Mouse (Mus musculus) bone marrow, adult 2 months (tissue): ENCODE data around the gene Fbxw11.

Experiments used
- CTCF ChIP-seq: fragments of 200-500 bp; IDR thresholded peaks from 2 replicates; pipeline ENCODE4 v1.5.1; 2011; ENCODE audit warnings: low read length, control low read depth; ENCODE audit not compliant: control insufficient read depth, insufficient read depth
- POLR2A ChIP-seq: fragments of 200-500 bp; IDR thresholded peaks from 2 replicates; pipeline ENCODE4 v1.6.1; 2011; ENCODE audit warnings: low read depth, mild to moderate bottlenecking, control low read depth, low read length, borderline replicate concordance; ENCODE audit not compliant: control insufficient read depth

DNA sequence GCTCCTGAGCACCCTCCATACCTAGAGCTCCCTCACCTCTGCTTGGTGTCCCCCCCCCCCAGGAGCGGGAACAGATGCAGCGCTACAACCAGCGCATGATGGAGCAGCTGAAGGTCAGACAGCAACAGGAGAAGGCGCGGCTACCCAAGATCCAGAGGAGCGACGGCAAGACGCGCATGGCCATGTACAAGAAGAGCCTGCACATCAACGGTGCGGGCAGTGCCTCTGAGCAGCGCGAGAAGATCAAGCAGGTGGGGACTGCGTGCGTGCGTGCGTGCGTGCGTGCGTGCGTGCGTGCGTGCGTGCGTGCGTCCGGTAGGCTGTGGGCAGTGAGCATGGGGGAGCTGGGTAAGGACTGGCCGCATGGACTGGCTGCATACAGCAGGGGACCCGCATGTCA lies 28.1 kb upstream of the Fbxw11 start:
- TF ChIP-seq CTCF: no peak
- TF ChIP-seq POLR2A: no peak
